Mouse (Mus musculus): ENCODE data around the gene Ubxn6. TPM values are rescaled to one million over a fixed set of nuclear protein-coding genes. Genes with fewer than 3 reads are reported as not detected.

Gene Ubxn6
- polyA plus RNA-seq, 1 experiment from 2014 or later = 41.3 TPM

- no peak overlapping the region for H3K4me3 ChIP-seq (ENCODE audit: control insufficient read depth in 1 of 2, insufficient read depth in 1 of 2, low read depth in 1 of 2, low read length in 2 of 2)
- H3K4me1 ChIP-seq (ENCODE audit: control insufficient read depth in 2 of 2, insufficient read depth in 2 of 2, low read length in 2 of 2) = peaks cover 41 to 48% of the 10 kb centered on the region in 2 experiments
- H3K4me2 ChIP-seq (ENCODE audit: low read length) = no peak overlapping the region
- no peaks in the 10 kb centered on the region for H3K27me3 ChIP-seq (ENCODE audit: control insufficient read depth, insufficient read depth, low read length)
- WGBS = 38% methylated on average over 1 of the region's 1 CpGs
- peak overlapping the region; percentile 39 for H3K9ac ChIP-seq (ENCODE audit: low read length)
- peaks cover 22% of the 10 kb centered on the region for H3K36me3 ChIP-seq (ENCODE audit: control insufficient read depth, insufficient read depth, low read length)
- no peak for ATAC-seq (ENCODE audit: insufficient number of reproducible peaks, insufficient read depth, low FRiP score, low read depth)
- peak overlapping the region in 1 of 2 experiments; percentile 46; a peak in 2 of 4 replicates for H3K27ac ChIP-seq (replicated peaks in 1 of 2; ENCODE audit: control insufficient read depth in 1 of 2, insufficient read depth in 1 of 2, low read depth in 2 of 2, low read length in 2 of 2)
- H3K9me3 ChIP-seq (ENCODE audit: control insufficient read depth, low read length) = no peaks in the 10 kb centered on the region
These were observed 47.9 kb downstream of the Ubxn6 start for GRCm38 (mm10) chr17:56026881-56027280.

GRCm38 (mm10) chr17:56026303-56026702, 48.5 kb downstream of the Ubxn6 start:
- peaks cover 22% of the 10 kb centered on the region for H3K36me3 ChIP-seq (ENCODE audit: control insufficient read depth, insufficient read depth, low read length)
- no peak for ATAC-seq (ENCODE audit: insufficient number of reproducible peaks, insufficient read depth, low FRiP score, low read depth)
- no peak overlapping the region for H3K4me2 ChIP-seq (ENCODE audit: low read length)
- H3K4me3 ChIP-seq (ENCODE audit: control insufficient read depth in 1 of 2, insufficient read depth in 1 of 2, low read depth in 1 of 2, low read length in 2 of 2) = no peak overlapping the region
- 58% methylated on average over 1 of the region's 1 CpGs for WGBS
- no peaks in the 10 kb centered on the region for H3K9me3 ChIP-seq (ENCODE audit: control insufficient read depth, low read length)
- H3K9ac ChIP-seq (ENCODE audit: low read length) = peak overlapping the region; percentile 39; the same call in 1 of the 2 replicates
- peak overlapping the region; percentile 6 to 46 for H3K27ac ChIP-seq (replicated peaks in 1 of 2; ENCODE audit: control insufficient read depth in 1 of 2, insufficient read depth in 1 of 2, low read depth in 2 of 2, low read length in 2 of 2)
- peaks cover 41 to 46% of the 10 kb centered on the region in 2 experiments for H3K4me1 ChIP-seq (ENCODE audit: control insufficient read depth in 2 of 2, insufficient read depth in 2 of 2, low read length in 2 of 2)
- no peaks in the 10 kb centered on the region for H3K27me3 ChIP-seq (ENCODE audit: control insufficient read depth, insufficient read depth, low read length)

GRCm38 (mm10) chr17:56024931-56025330, 49.9 kb downstream of the Ubxn6 start:
- H3K36me3 ChIP-seq (ENCODE audit: control insufficient read depth, insufficient read depth, low read length) = peaks cover 22% of the 10 kb centered on the region
- ATAC-seq (ENCODE audit: insufficient number of reproducible peaks, insufficient read depth, low FRiP score, low read depth) = no peak
- H3K9me3 ChIP-seq (ENCODE audit: control insufficient read depth, low read length) = no peaks in the 10 kb centered on the region
- no peak overlapping the region for H3K4me3 ChIP-seq (ENCODE audit: control insufficient read depth in 1 of 2, insufficient read depth in 1 of 2, low read depth in 1 of 2, low read length in 2 of 2)
- no peak overlapping the region for H3K9ac ChIP-seq (ENCODE audit: low read length)
- peaks cover 46 to 48% of the 10 kb centered on the region in 2 experiments for H3K4me1 ChIP-seq (ENCODE audit: control insufficient read depth in 2 of 2, insufficient read depth in 2 of 2, low read length in 2 of 2)
- no peak overlapping the region for H3K4me2 ChIP-seq (ENCODE audit: low read length)
- H3K27me3 ChIP-seq (ENCODE audit: control insufficient read depth, insufficient read depth, low read length) = no peaks in the 10 kb centered on the region
- H3K27ac ChIP-seq (replicated peaks in 1 of 2; ENCODE audit: control insufficient read depth in 1 of 2, insufficient read depth in 1 of 2, low read depth in 2 of 2, low read length in 2 of 2) = 0 out of 4 replicates have a peak overlapping the region, but pooled peaks of 1 of the 2 experiments have one; percentile 2
- WGBS = 33% methylated on average over 5 of the region's 5 CpGs

GRCm38 (mm10) chr17:56024476-56024875, 50.4 kb downstream of the Ubxn6 start:
- no peak overlapping the region for H3K4me3 ChIP-seq (ENCODE audit: control insufficient read depth in 1 of 2, insufficient read depth in 1 of 2, low read depth in 1 of 2, low read length in 2 of 2)
- WGBS = 52% methylated on average over 2 of the region's 2 CpGs
- H3K9me3 ChIP-seq (ENCODE audit: control insufficient read depth, low read length) = no peaks in the 10 kb centered on the region
- H3K4me1 ChIP-seq (ENCODE audit: control insufficient read depth in 2 of 2, insufficient read depth in 2 of 2, low read length in 2 of 2) = peaks cover 46 to 48% of the 10 kb centered on the region in 2 experiments
- no peak for ATAC-seq (ENCODE audit: insufficient number of reproducible peaks, insufficient read depth, low FRiP score, low read depth)
- peaks cover 24% of the 10 kb centered on the region for H3K36me3 ChIP-seq (ENCODE audit: control insufficient read depth, insufficient read depth, low read length)
- no peak overlapping the region for H3K4me2 ChIP-seq (ENCODE audit: low read length)
- H3K9ac ChIP-seq (ENCODE audit: low read length) = no peak overlapping the region
- no peaks in the 10 kb centered on the region for H3K27me3 ChIP-seq (ENCODE audit: control insufficient read depth, insufficient read depth, low read length)
- no peak overlapping the region for H3K27ac ChIP-seq (replicated peaks in 1 of 2; ENCODE audit: control insufficient read depth in 1 of 2, insufficient read depth in 1 of 2, low read depth in 2 of 2, low read length in 2 of 2)

GRCm38 (mm10) chr17:56023386-56023785, 51.4 kb downstream of the Ubxn6 start:
- WGBS = 36% methylated on average over 5 of the region's 5 CpGs
- H3K36me3 ChIP-seq (ENCODE audit: control insufficient read depth, insufficient read depth, low read length) = peaks cover 24% of the 10 kb centered on the region
- no peaks in the 10 kb centered on the region for H3K9me3 ChIP-seq (ENCODE audit: control insufficient read depth, low read length)
- no peaks in the 10 kb centered on the region for H3K27me3 ChIP-seq (ENCODE audit: control insufficient read depth, insufficient read depth, low read length)
- ATAC-seq (ENCODE audit: insufficient number of reproducible peaks, insufficient read depth, low FRiP score, low read depth) = no peak
- H3K4me1 ChIP-seq (ENCODE audit: control insufficient read depth in 2 of 2, insufficient read depth in 2 of 2, low read length in 2 of 2) = peaks cover 46 to 48% of the 10 kb centered on the region in 2 experiments
- no peak overlapping the region for H3K4me3 ChIP-seq (ENCODE audit: control insufficient read depth in 1 of 2, insufficient read depth in 1 of 2, low read depth in 1 of 2, low read length in 2 of 2)
- no peak overlapping the region for H3K9ac ChIP-seq (ENCODE audit: low read length)
- no peak overlapping the region for H3K4me2 ChIP-seq (ENCODE audit: low read length)
- H3K27ac ChIP-seq (replicated peaks in 1 of 2; ENCODE audit: control insufficient read depth in 1 of 2, insufficient read depth in 1 of 2, low read depth in 2 of 2, low read length in 2 of 2) = peak overlapping the region; percentile 1 to 3; a peak in 1 of 4 replicates

GRCm38 (mm10) chr17:56022989-56023290, 51.9 kb downstream of the Ubxn6 start:
- 89% methylated on average over 4 of the region's 4 CpGs for WGBS
- H3K4me1 ChIP-seq (ENCODE audit: control insufficient read depth in 2 of 2, insufficient read depth in 2 of 2, low read length in 2 of 2) = peaks cover 45 to 48% of the 10 kb centered on the region in 2 experiments
- no peak for ATAC-seq (ENCODE audit: insufficient number of reproducible peaks, insufficient read depth, low FRiP score, low read depth)
- no peaks in the 10 kb centered on the region for H3K9me3 ChIP-seq (ENCODE audit: control insufficient read depth, low read length)
- H3K27me3 ChIP-seq (ENCODE audit: control insufficient read depth, insufficient read depth, low read length) = no peaks in the 10 kb centered on the region
- H3K36me3 ChIP-seq (ENCODE audit: control insufficient read depth, insufficient read depth, low read length) = peaks cover 27% of the 10 kb centered on the region
- H3K4me2 ChIP-seq (ENCODE audit: low read length) = no peak overlapping the region
- no peak overlapping the region for H3K4me3 ChIP-seq (ENCODE audit: control insufficient read depth in 1 of 2, insufficient read depth in 1 of 2, low read depth in 1 of 2, low read length in 2 of 2)
- 0 out of 4 replicates have a peak overlapping the region, but pooled peaks of 1 of the 2 experiments have one; percentile 1 for H3K27ac ChIP-seq (replicated peaks in 1 of 2; ENCODE audit: control insufficient read depth in 1 of 2, insufficient read depth in 1 of 2, low read depth in 2 of 2, low read length in 2 of 2)
- H3K9ac ChIP-seq (ENCODE audit: low read length) = no peak overlapping the region

- WGBS = 86% methylated on average over 2 of the region's 2 CpGs
- Histone ChIP-seq H3K27me3 (ENCODE audit: control insufficient read depth, insufficient read depth, low read length) (no peaks in the 10 kb centered on the region), H3K4me1 (ENCODE audit: control insufficient read depth in 2 of 2, insufficient read depth in 2 of 2, low read length in 2 of 2) (peaks cover 41 to 48% of the 10 kb centered on the region in 2 experiments), H3K4me3 (ENCODE audit: control insufficient read depth in 1 of 2, insufficient read depth in 1 of 2, low read depth in 1 of 2, low read length in 2 of 2) (no peak overlapping the region), H3K9me3 (ENCODE audit: control insufficient read depth, low read length) (no peaks in the 10 kb centered on the region), H3K9ac (ENCODE audit: low read length) (no peak overlapping the region), H3K4me2 (ENCODE audit: low read length) (no peak overlapping the region), H3K36me3 (ENCODE audit: control insufficient read depth, insufficient read depth, low read length) (peaks cover 28% of the 10 kb centered on the region), H3K27ac (replicated peaks in 1 of 2; ENCODE audit: control insufficient read depth in 1 of 2, insufficient read depth in 1 of 2, low read depth in 2 of 2, low read length in 2 of 2) (no peak overlapping the region)
- no peak for ATAC-seq (ENCODE audit: insufficient number of reproducible peaks, insufficient read depth, low FRiP score, low read depth)
These were observed 52.5 kb downstream of the Ubxn6 start for GRCm38 (mm10) chr17:56022131-56022988.
